In genomic region chr7:109615601-109616000, GRCm38 (mm10) we compare ENCODE assay signal across 8 mouse cellular contexts.
A peak's percentile ranks its signal among the peaks of the same experiment; 100 is the strongest.
DNase-seq lines count a peak whose midpoint lies in the region; ATAC-seq and TF ChIP-seq lines count a peak whose summit lies in the region.

No protein-coding gene starts in this region.

- H3K27me3 ChIP-seq in lung, postnatal 0 days (replicated peaks; ENCODE audit: insufficient read depth, low read length): no peaks in the 10 kb centered on the region
- H3K27me3 ChIP-seq in limb, embryonic 15.5 days: no peaks in the 10 kb centered on the region
- no peaks in the 10 kb centered on the region for H3K27me3 ChIP-seq in stomach, embryonic 15.5 days (replicated peaks)

- no peak for TF ChIP-seq EP300 in lung, postnatal 0 days (IDR thresholded peaks at IDR 0.05)

- H3K4me3 ChIP-seq in lung, postnatal 0 days (ENCODE audit: low read depth, low read length): peak overlapping the region; percentile 47
- peak overlapping the region; percentile 40 for H3K4me3 ChIP-seq in limb, embryonic 15.5 days
- H3K4me3 ChIP-seq in stomach, embryonic 15.5 days (replicated peaks): peak overlapping the region; percentile 44

- peak; percentile 32 for DNase-seq in cerebellum, adult 8-10 months
- DNase-seq in cerebellum, postnatal 36 days: no peak
- DNase-seq in lung, postnatal 0 days (ENCODE audit: low spot score): no peak
- DNase-seq in lung, postnatal 14 days: no peak
- DNase-seq in adrenal gland, postnatal 10 days: no peak
- DNase-seq in embryo, embryonic 11 days: no peak

- peak overlapping the region; percentile 72 for H3K4me2 ChIP-seq in lung, postnatal 0 days (replicated peaks; ENCODE audit: low read depth, low read length)
- peak overlapping the region; percentile 62 for H3K4me2 ChIP-seq in limb, embryonic 15.5 days
- H3K4me2 ChIP-seq in stomach, embryonic 15.5 days: peak overlapping the region; percentile 65

- TF ChIP-seq CTCF in lung, postnatal 0 days (IDR thresholded peaks at IDR 0.05): no peak

- peak overlapping the region; percentile 89 for H3K27ac ChIP-seq in lung, postnatal 0 days (ENCODE audit: low read length)
- peak overlapping the region; percentile 91 for H3K27ac ChIP-seq in limb, embryonic 15.5 days
- peak overlapping the region; percentile 96 for H3K27ac ChIP-seq in stomach, embryonic 15.5 days

- 26% methylated on average over 4 of the region's 4 CpGs for WGBS in lung, postnatal 0 days
- WGBS in limb, embryonic 15.5 days: 48% methylated on average over 4 of the region's 4 CpGs
- WGBS in stomach, embryonic 15.5 days: 25% methylated on average over 4 of the region's 4 CpGs

- no peak for ATAC-seq in lung, postnatal 0 days
- ATAC-seq in limb, embryonic 15.5 days (ENCODE audit: insufficient number of reproducible peaks, low FRiP score, low TSS enrichment, low read depth): no peak
- ATAC-seq in stomach, embryonic 15.5 days (ENCODE audit: insufficient read depth, low FRiP score, low read depth): no peak

- H3K36me3 ChIP-seq in lung, postnatal 0 days (ENCODE audit: insufficient read depth, low read length): no peaks in the 10 kb centered on the region
- H3K36me3 ChIP-seq in limb, embryonic 15.5 days: no peaks in the 10 kb centered on the region
- no peaks in the 10 kb centered on the region for H3K36me3 ChIP-seq in stomach, embryonic 15.5 days

- H3K4me1 ChIP-seq in lung, postnatal 0 days (ENCODE audit: insufficient read depth, low read depth, low read length): peaks cover 55% of the 10 kb centered on the region
- H3K4me1 ChIP-seq in limb, embryonic 15.5 days: peaks cover 53% of the 10 kb centered on the region
- H3K4me1 ChIP-seq in stomach, embryonic 15.5 days: peaks cover 37% of the 10 kb centered on the region

- peak overlapping the region; percentile 52 for H3K9ac ChIP-seq in lung, postnatal 0 days (replicated peaks; ENCODE audit: low read depth)
- H3K9ac ChIP-seq in limb, embryonic 15.5 days: no peak overlapping the region
- H3K9ac ChIP-seq in stomach, embryonic 15.5 days: peak overlapping the region; percentile 29; the same call in 1 of the 2 replicates

- H3K9me3 ChIP-seq in lung, postnatal 0 days (ENCODE audit: low read length): no peaks in the 10 kb centered on the region
- no peaks in the 10 kb centered on the region for H3K9me3 ChIP-seq in limb, embryonic 15.5 days
- no peaks in the 10 kb centered on the region for H3K9me3 ChIP-seq in stomach, embryonic 15.5 days
